Mouse (Mus musculus): Measurements from ENCODE around the gene Alx3. TPM values are rescaled to one million over a fixed set of nuclear protein-coding genes. Genes with fewer than 3 reads are reported as not detected.

Alx3 gene
- polyA plus RNA-seq, 1 experiment from 2014 or later = 0.44 TPM

- DNase-seq (ENCODE audit: low spot score) = no peak
Observed at GRCm38 (mm10) chr3:107582875-107583767, 11.7 kb upstream of the Alx3 start.

GRCm38 (mm10) chr3:107583893-107584292 lies 10.9 kb upstream of the Alx3 start:
- DNase-seq (ENCODE audit: low spot score) = no peak

GRCm38 (mm10) chr3:107586504-107586903 lies 8.3 kb upstream of the Alx3 start:
- DNase-seq (ENCODE audit: low spot score) = no peak

GRCm38 (mm10) chr3:107591612-107592011 lies 3.2 kb upstream of the Alx3 start:
- DNase-seq (ENCODE audit: low spot score) = no peak

GRCm38 (mm10) chr3:107593632-107594031 lies 1.2 kb upstream of the Alx3 start:
- DNase-seq (ENCODE audit: low spot score) = no peak

GRCm38 (mm10) chr3:107595264-107595937 lies 570 bp downstream of the Alx3 start:
- no peak for DNase-seq (ENCODE audit: low spot score)

GRCm38 (mm10) chr3:107595938-107596461 lies 1.2 kb downstream of the Alx3 start:
- no peak for DNase-seq (ENCODE audit: low spot score)

GRCm38 (mm10) chr3:107596559-107596958 lies 1.7 kb downstream of the Alx3 start:
- no peak for DNase-seq (ENCODE audit: low spot score)

GRCm38 (mm10) chr3:107597134-107597533 lies 2.3 kb downstream of the Alx3 start:
- no peak for DNase-seq (ENCODE audit: low spot score)

- DNase-seq (ENCODE audit: low spot score) = peak; percentile 10
Observed at GRCm38 (mm10) chr3:107597586-107598389, 3.0 kb downstream of the Alx3 start.

- no peak for DNase-seq (ENCODE audit: low spot score)
Observed at GRCm38 (mm10) chr3:107600127-107600526, 5.3 kb downstream of the Alx3 start.

GRCm38 (mm10) chr3:107605304-107605703 lies 10.5 kb downstream of the Alx3 start:
- DNase-seq (ENCODE audit: low spot score) = peak; percentile 57

GRCm38 (mm10) chr3:107607221-107607620 lies 12.4 kb downstream of the Alx3 start:
- no peak for DNase-seq (ENCODE audit: low spot score)

GRCm38 (mm10) chr3:107608808-107609207 lies 14.0 kb downstream of the Alx3 start:
- no peak for DNase-seq (ENCODE audit: low spot score)

- no peak for DNase-seq (ENCODE audit: low spot score)
Observed at GRCm38 (mm10) chr3:107609376-107609775, 14.5 kb downstream of the Alx3 start.

GRCm38 (mm10) chr3:107611394-107611793 lies 16.6 kb downstream of the Alx3 start:
- DNase-seq (ENCODE audit: low spot score) = no peak

- DNase-seq (ENCODE audit: low spot score) = peak; percentile 60
Observed at GRCm38 (mm10) chr3:107612902-107613525, 18.2 kb downstream of the Alx3 start.

GRCm38 (mm10) chr3:107617800-107618199 lies 23.0 kb downstream of the Alx3 start:
- no peak for DNase-seq (ENCODE audit: low spot score)

GRCm38 (mm10) chr3:107619911-107620310 lies 25.1 kb downstream of the Alx3 start:
- no peak for DNase-seq (ENCODE audit: low spot score)

- no peak for DNase-seq (ENCODE audit: low spot score)
Observed at GRCm38 (mm10) chr3:107621286-107622075, 26.6 kb downstream of the Alx3 start.

Measured in thymus, postnatal 0 days (tissue).